Mouse (Mus musculus) MEL (cell line): ENCODE measurements around the gene Pld1. TPM values are rescaled to one million over a fixed set of nuclear protein-coding genes. Genes with fewer than 3 reads are reported as not detected.

ENCODE experiments used
- DNase-seq: peaks from one replicate; pipeline ENCODE4 v3.0.0; 2011; ENCODE audit warnings: low read depth, low spot score
- H3K27ac ChIP-seq: 2 replicates; pipeline ENCODE4 v1.5.1; 2012; ENCODE audit warnings: low read depth, mild to moderate bottlenecking, control low read depth, low read length, moderate library complexity; ENCODE audit not compliant: control insufficient read depth
- H3K27me3 ChIP-seq, 2 experiments: fragments of 150-350 bp in 1 of 2; sonication (generic) in 1 of 2; 2 replicates each; pipeline ENCODE4 v1.6.1; 2012; ENCODE audit warnings: low read length in 2 of 2, mild to moderate bottlenecking in 2 of 2, improper control_type of control experiment in 1 of 2, moderate library complexity in 1 of 2; ENCODE audit not compliant: insufficient read depth in 2 of 2, control insufficient read depth in 1 of 2
- H3K36me3 ChIP-seq, 2 experiments: 2 replicates each; pipeline ENCODE4 v1.6.1; 2012 to 2014; ENCODE audit warnings: low read length in 2 of 2, improper control_type of control experiment in 1 of 2, inconsistent platforms in 1 of 2, mild to moderate bottlenecking in 1 of 2; ENCODE audit not compliant: insufficient read depth in 2 of 2, control insufficient read depth in 1 of 2
- H3K4me1 ChIP-seq, 2 experiments: fragments of 150-350 bp in 1 of 2; sonication (generic) in 1 of 2; 2 replicates each; pipeline ENCODE4 v1.6.1; 2012; ENCODE audit warnings: low read length in 2 of 2, improper control_type of control experiment in 1 of 2, mild to moderate bottlenecking in 1 of 2; ENCODE audit not compliant: insufficient read depth in 2 of 2, control insufficient read depth in 1 of 2
- H3K4me3 ChIP-seq, 2 experiments: fragments of 150-350 bp in 1 of 2; sonication (generic) in 1 of 2; 2 replicates each; pipeline ENCODE4 v1.5.1; 2012; ENCODE audit warnings: low read depth in 2 of 2, low read length in 2 of 2, mild to moderate bottlenecking in 2 of 2, moderate library complexity in 2 of 2, control low read depth in 1 of 2, improper control_type of control experiment in 1 of 2; ENCODE audit not compliant: control insufficient read depth in 1 of 2, insufficient read depth in 1 of 2
- H3K79me2 ChIP-seq: 2 replicates; pipeline ENCODE4 v1.6.1; 2012; ENCODE audit warnings: mild to moderate bottlenecking, low read length, moderate library complexity; ENCODE audit not compliant: control insufficient read depth, poor library complexity, insufficient read depth
- H3K9ac ChIP-seq: 2 replicates; pipeline ENCODE4 v1.6.1; 2012; ENCODE audit warnings: low read depth, mild to moderate bottlenecking, control low read depth, low read length, moderate library complexity; ENCODE audit not compliant: control insufficient read depth, poor library complexity, severe bottlenecking
- H3K9me3 ChIP-seq: fragments of 150-350 bp; sonication (generic); replicated peaks from 2 replicates; pipeline ENCODE4 v1.6.1; 2012; ENCODE audit warnings: mild to moderate bottlenecking, low read length, improper control_type of control experiment, moderate library complexity; ENCODE audit not compliant: insufficient read depth
- CHD2 ChIP-seq: IDR thresholded peaks from 2 replicates; pipeline ENCODE4 v1.6.1; 2011; ENCODE audit warnings: low read length, improper control_type of control experiment
- CTCF ChIP-seq, 3 experiments: IDR thresholded peaks in 2 of 3; conservative IDR thresholded peaks in 1 of 3; 2 replicates each; pipeline ENCODE4 v1.5.1; 2011 to 2012; ENCODE audit warnings: low read length in 3 of 3, low read depth in 2 of 3, mild to moderate bottlenecking in 2 of 3, improper control_type of control experiment in 1 of 3, inconsistent platforms in 1 of 3, mixed read lengths in 1 of 3, moderate library complexity in 1 of 3; ENCODE audit not compliant: control insufficient read depth in 1 of 3, insufficient read depth in 1 of 3, poor library complexity in 1 of 3, severe bottlenecking in 1 of 3
- E2F4 ChIP-seq: IDR thresholded peaks from 2 replicates; pipeline ENCODE4 v1.6.1; 2011; ENCODE audit warnings: low read depth, low read length, improper control_type of control experiment, borderline replicate concordance
- GATA1 ChIP-seq: IDR thresholded peaks from 2 replicates; pipeline ENCODE4 v1.6.1; 2011; ENCODE audit warnings: low read depth, low read length, improper control_type of control experiment
- MEF2A ChIP-seq: IDR thresholded peaks from 2 replicates; pipeline ENCODE4 v1.6.1; 2014; ENCODE audit warnings: low read depth, mild to moderate bottlenecking, inconsistent platforms, low read length, improper control_type of control experiment; ENCODE audit not compliant: poor library complexity, insufficient replicate concordance, severe bottlenecking; ENCODE audit errors: extremely low read depth
- MXI1 ChIP-seq: IDR thresholded peaks from 2 replicates; pipeline ENCODE4 v1.6.1; 2011; ENCODE audit warnings: mild to moderate bottlenecking, low read depth, low read length, improper control_type of control experiment
- MYB ChIP-seq: IDR thresholded peaks from 2 replicates; pipeline ENCODE4 v1.6.1; 2011; ENCODE audit warnings: mild to moderate bottlenecking, low read depth, low read length, improper control_type of control experiment
- NELFE ChIP-seq: IDR thresholded peaks from 2 replicates; pipeline ENCODE4 v1.6.1; 2011; ENCODE audit warnings: low read depth, low read length, improper control_type of control experiment
- POLR2AphosphoS5 ChIP-seq: IDR thresholded peaks from 2 replicates; pipeline ENCODE4 v1.6.1; 2012; ENCODE audit warnings: low read depth, borderline replicate concordance, mild to moderate bottlenecking, inconsistent platforms, low read length, moderate library complexity, mixed read lengths
- RAD21 ChIP-seq: IDR thresholded peaks from 2 replicates; pipeline ENCODE4 v1.6.1; 2011; ENCODE audit warnings: mild to moderate bottlenecking, low read depth, low read length, improper control_type of control experiment
- SMC3 ChIP-seq: IDR thresholded peaks from 2 replicates; pipeline ENCODE4 v1.6.1; 2011; ENCODE audit warnings: low read depth, low read length, improper control_type of control experiment
- TAL1 ChIP-seq: IDR thresholded peaks from 2 replicates; pipeline ENCODE4 v1.6.1; 2012; ENCODE audit warnings: mild to moderate bottlenecking, inconsistent platforms, low read length, moderate library complexity, mixed read lengths
- TCF12 ChIP-seq: IDR thresholded peaks from 2 replicates; pipeline ENCODE4 v1.6.1; 2014; ENCODE audit warnings: low read depth, mild to moderate bottlenecking, inconsistent platforms, low read length, improper control_type of control experiment, moderate library complexity
- ZC3H11A ChIP-seq: IDR thresholded peaks from 2 replicates; pipeline ENCODE4 v1.6.1; 2012; ENCODE audit warnings: low read depth, mild to moderate bottlenecking, inconsistent platforms, low read length, improper control_type of control experiment
- ZKSCAN1 ChIP-seq: IDR thresholded peaks from 2 replicates; pipeline ENCODE4 v1.6.1; 2012; ENCODE audit warnings: low read depth, mild to moderate bottlenecking, inconsistent platforms, low read length, improper control_type of control experiment, moderate library complexity
- polyA plus RNA-seq, 2 experiments: library from polyadenylated mRNA; stranded (reverse) in 1 of 2; unstranded in 1 of 2; fragments of >175 nt in 1 of 2; fragments of >200 nt in 1 of 2; gene quantifications; 2 replicates each; pipeline versions ENCODE4 v1.2.1 to v1.2.4; 2012; ENCODE audit warnings: low replicate concordance in 2 of 2, low read depth in 1 of 2; ENCODE audit not compliant: insufficient read length in 2 of 2, insufficient read depth in 1 of 2, missing spikeins in 1 of 2
- total RNA-seq: library from RNA; depleted of rRNA; stranded (reverse); fragments of 300-350 nt; gene quantifications from 2 replicates; pipeline ENCODE4 v1.2.3, GENCODE M21; 2012

The Pld1 gene
- total and polyA plus RNA-seq, 3 experiments: 0.22 TPM; not detected in 2

DNA sequence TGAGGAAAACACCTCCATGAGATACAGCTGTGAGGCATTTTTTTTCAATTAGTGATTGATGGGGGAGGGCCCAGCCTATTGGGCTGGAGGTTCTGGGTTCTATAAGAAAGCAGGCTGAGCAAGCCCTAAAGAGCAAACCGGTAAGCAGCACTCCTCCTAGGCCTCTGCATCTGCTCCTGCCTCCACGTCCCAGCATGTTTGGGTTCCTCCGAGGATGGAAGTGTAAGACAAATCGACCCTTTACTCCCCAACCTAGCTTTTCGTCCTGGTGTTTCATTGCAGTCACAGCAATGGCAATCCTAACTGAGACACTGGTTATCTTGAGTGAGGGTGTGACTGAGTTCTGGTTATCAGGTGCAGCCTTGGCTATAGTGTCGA is 11.4 kb downstream of the Pld1 start:
- H3K9me3 ChIP-seq: no peaks in the 10 kb centered on the region
- TF ChIP-seq TCF12: no peak
- TF ChIP-seq E2F4: no peak
- TF ChIP-seq GATA1: no peak
- TF ChIP-seq CHD2: no peak
- no peak for TF ChIP-seq POLR2AphosphoS5
- no peak for TF ChIP-seq TAL1
- no peaks in the 10 kb centered on the region for H3K27me3 ChIP-seq
- no peak overlapping the region for H3K9ac ChIP-seq
- H3K27ac ChIP-seq: no peak overlapping the region
- no peaks in the 10 kb centered on the region for H3K4me1 ChIP-seq
- DNase-seq: no peak
- H3K36me3 ChIP-seq: no peaks in the 10 kb centered on the region
- no peak overlapping the region for H3K4me3 ChIP-seq
- H3K79me2 ChIP-seq: no peaks in the 10 kb centered on the region

DNA sequence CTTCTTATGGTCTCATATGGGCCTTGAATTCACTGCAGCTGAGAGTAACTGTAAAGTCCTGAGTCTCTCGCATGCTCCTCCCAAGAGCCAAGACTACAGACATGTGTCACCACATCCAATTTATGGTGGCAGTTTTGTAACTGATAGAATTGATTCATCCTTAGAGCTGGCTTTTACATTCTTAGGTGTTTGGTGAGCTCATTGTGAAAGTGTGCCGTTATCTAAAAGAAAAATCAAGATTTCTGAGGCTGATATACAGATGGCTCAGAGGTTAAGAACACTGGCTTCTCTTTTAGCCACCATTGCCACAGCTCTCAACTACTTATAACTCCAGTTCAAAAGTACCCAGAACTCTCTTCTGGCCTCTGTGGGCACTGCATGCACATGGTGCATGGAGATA is 12.2 kb downstream of the Pld1 start:
- Histone ChIP-seq H3K27me3 (no peaks in the 10 kb centered on the region), H3K4me1 (no peaks in the 10 kb centered on the region), H3K36me3 (no peaks in the 10 kb centered on the region), H3K27ac (no peak overlapping the region), H3K9ac (no peak overlapping the region), H3K4me3 (no peak overlapping the region), H3K9me3 (no peaks in the 10 kb centered on the region), H3K79me2 (no peaks in the 10 kb centered on the region)
- DNase-seq: no peak
- TF ChIP-seq CHD2: no peak
- no peak for TF ChIP-seq ZKSCAN1
- TF ChIP-seq POLR2AphosphoS5: no peak
- TF ChIP-seq MXI1: no peak
- TF ChIP-seq SMC3: no peak
- TF ChIP-seq NELFE: no peak
- no peak for TF ChIP-seq ZC3H11A
- no peak for TF ChIP-seq MYB

DNA sequence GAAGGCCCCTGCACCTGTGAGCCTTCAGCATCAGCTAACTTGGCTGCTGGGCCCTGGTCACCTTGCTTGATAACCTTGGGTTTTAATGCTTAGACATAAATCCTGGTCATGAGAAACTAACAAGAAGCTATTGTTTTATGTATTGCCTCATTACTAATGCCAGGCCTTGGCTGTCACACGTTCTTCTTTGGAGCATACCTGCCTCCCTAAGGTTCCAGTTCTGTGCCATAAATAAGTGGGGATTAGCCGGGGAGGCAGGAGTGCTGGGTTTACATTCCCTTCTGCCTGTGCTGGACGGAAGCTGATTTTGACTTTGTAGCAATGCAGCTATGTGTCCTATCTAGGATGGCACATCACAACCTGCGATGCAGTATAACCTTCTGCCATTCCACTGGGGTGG is 13.2 kb downstream of the Pld1 start:
- no peak overlapping the region for H3K27ac ChIP-seq
- no peak for TF ChIP-seq POLR2AphosphoS5
- no peak for TF ChIP-seq RAD21
- TF ChIP-seq CTCF (IDR thresholded peaks at IDR 0.05 in 2 of 3, conservative IDR thresholded peaks at IDR 0.05 in 1 of 3; ENCODE audit: control insufficient read depth in 1 of 3, insufficient read depth in 1 of 3, low read depth in 2 of 3, low read length in 3 of 3, poor library complexity in 1 of 3, severe bottlenecking in 1 of 3): no peak
- TF ChIP-seq MEF2A: no peak
- TF ChIP-seq, all 39 proteins: peak for 0
- Histone ChIP-seq H3K79me2 (no peaks in the 10 kb centered on the region), H3K4me3 (no peak overlapping the region), H3K36me3 (no peaks in the 10 kb centered on the region), H3K9ac (no peak overlapping the region), H3K27me3 (no peaks in the 10 kb centered on the region), H3K4me1 (no peaks in the 10 kb centered on the region), H3K9me3 (no peaks in the 10 kb centered on the region)
- no peak for DNase-seq
